Mouse (Mus musculus): ENCODE data around the gene Ascc2.

- no peak for TF ChIP-seq CTCF (IDR thresholded peaks at IDR 0.05; ENCODE audit: low read depth, low read length)
- no peak for TF ChIP-seq POLR2A (IDR thresholded peaks at IDR 0.05; ENCODE audit: insufficient read depth, low read length)
These were observed 35.7 kb upstream of the Ascc2 start for GRCm38 (mm10) chr11:4601890-4602289.

All from ES-Bruce4 (cell line).